Mouse (Mus musculus) testis, adult 2 months (tissue): Measurements from ENCODE around the gene Cnot3. TPM values are rescaled to one million over a fixed set of nuclear protein-coding genes. Genes with fewer than 3 reads are reported as not detected.

ENCODE experiments used
- H3K27ac ChIP-seq: fragments of 200-500 bp; 2 replicates; pipeline ENCODE4 v1.5.1; 2012; ENCODE audit warnings: low read depth, low read length; ENCODE audit not compliant: control insufficient read depth, insufficient read depth
- H3K27me3 ChIP-seq: fragments of 200-500 bp; 2 replicates; pipeline ENCODE4 v1.6.1; 2012; ENCODE audit warnings: mild to moderate bottlenecking, low read length, moderate library complexity; ENCODE audit not compliant: control insufficient read depth, insufficient read depth
- H3K36me3 ChIP-seq: fragments of 200-500 bp; 2 replicates; pipeline ENCODE4 v1.6.1; 2012; ENCODE audit warnings: mild to moderate bottlenecking, low read length; ENCODE audit not compliant: control insufficient read depth, insufficient read depth
- H3K4me1 ChIP-seq: fragments of 200-500 bp; 2 replicates; pipeline ENCODE4 v1.6.1; 2012; ENCODE audit warnings: low read length; ENCODE audit not compliant: control insufficient read depth, insufficient read depth
- H3K4me3 ChIP-seq: fragments of 200-500 bp; 2 replicates; pipeline ENCODE4 v1.5.1; 2012; ENCODE audit warnings: low read depth, mild to moderate bottlenecking, low read length, moderate library complexity, mixed read lengths; ENCODE audit not compliant: control insufficient read depth
- CTCF ChIP-seq: fragments of 200-500 bp; IDR thresholded peaks from 2 replicates; pipeline ENCODE4 v1.5.1; 2012; ENCODE audit warnings: low read depth, mild to moderate bottlenecking, inconsistent platforms, low read length, moderate library complexity; ENCODE audit not compliant: control insufficient read depth, insufficient read depth, insufficient replicate concordance
- POLR2A ChIP-seq: fragments of 200-500 bp; IDR thresholded peaks from 2 replicates; pipeline ENCODE4 v1.6.1; 2012; ENCODE audit warnings: low read depth, mild to moderate bottlenecking, inconsistent platforms, low read length, moderate library complexity; ENCODE audit not compliant: control insufficient read depth
- polyA plus RNA-seq: library from polyadenylated mRNA; depleted of rRNA; stranded (reverse); fragments of >200 nt; gene quantifications from 2 replicates; pipeline ENCODE4 v1.2.3, GENCODE M21; 2012

Cnot3 gene
- polyA plus RNA-seq, 1 experiment = 26.3 TPM

GRCm38 (mm10) chr7:3646641-3647040, 1.6 kb downstream of the Cnot3 start:
- H3K4me3 ChIP-seq = peak overlapping the region; percentile 99
- TF ChIP-seq CTCF = no peak
- no peak overlapping the region for H3K27ac ChIP-seq
- H3K27me3 ChIP-seq = no peaks in the 10 kb centered on the region
- H3K36me3 ChIP-seq = no peaks in the 10 kb centered on the region; the same call in 1 of the 2 replicates
- H3K4me1 ChIP-seq = peaks cover 10% of the 10 kb centered on the region

- Histone ChIP-seq H3K27ac (no peak overlapping the region), H3K36me3 (peaks cover 5% of the 10 kb centered on the region), H3K4me3 (no peak overlapping the region), H3K27me3 (no peaks in the 10 kb centered on the region), H3K4me1 (no peaks in the 10 kb centered on the region)
- TF ChIP-seq CTCF (no peak), POLR2A (no peak)
These were observed 11.9 kb downstream of the Cnot3 start for GRCm38 (mm10) chr7:3656966-3657365.

- no peaks in the 10 kb centered on the region for H3K27me3 ChIP-seq
- H3K27ac ChIP-seq = no peak overlapping the region
- no peak overlapping the region for H3K4me3 ChIP-seq
- TF ChIP-seq CTCF (no peak), POLR2A (no peak)
- H3K4me1 ChIP-seq = no peaks in the 10 kb centered on the region; the same call in 1 of the 2 replicates
- peaks cover 5% of the 10 kb centered on the region for H3K36me3 ChIP-seq
These were observed 13.5 kb downstream of the Cnot3 start for GRCm38 (mm10) chr7:3658578-3658977.

- Histone ChIP-seq H3K4me3 (peak overlapping the region; percentile 94), H3K4me1 (peaks cover 13% of the 10 kb centered on the region), H3K27me3 (no peaks in the 10 kb centered on the region), H3K36me3 (peaks cover 2% of the 10 kb centered on the region), H3K27ac (peak overlapping the region; percentile 59)
- TF ChIP-seq POLR2A (no peak), CTCF (no peak)
These were observed 19.6 kb downstream of the Cnot3 start for GRCm38 (mm10) chr7:3664524-3665214.

- TF ChIP-seq POLR2A (peak; percentile 82), CTCF (no peak)
- no peaks in the 10 kb centered on the region for H3K27me3 ChIP-seq
- peaks cover 13% of the 10 kb centered on the region for H3K4me1 ChIP-seq
- H3K36me3 ChIP-seq = no peaks in the 10 kb centered on the region; the same call in 1 of the 2 replicates
- peak within 1 kb of the TSS; percentile 94 for H3K4me3 ChIP-seq
- H3K27ac ChIP-seq = peak within 1 kb of the TSS; percentile 81
These were observed 20.4 kb downstream of the Cnot3 start, which contains the start of gene Leng1 for GRCm38 (mm10) chr7:3665215-3666114. Gene Leng1 (minus strand): TSS chr7:3665840.

GRCm38 (mm10) chr7:3666921-3667391, 21.9 kb downstream of the Cnot3 start:
- Histone ChIP-seq H3K27ac (no peak overlapping the region), H3K4me1 (peaks cover 21% of the 10 kb centered on the region), H3K27me3 (no peaks in the 10 kb centered on the region), H3K4me3 (peak overlapping the region; percentile 6), H3K36me3 (no peaks in the 10 kb centered on the region)
- no peak for TF ChIP-seq POLR2A
- no peak for TF ChIP-seq CTCF

GRCm38 (mm10) chr7:3674507-3675227, 29.6 kb downstream of the Cnot3 start:
- no peak for TF ChIP-seq POLR2A
- peak; percentile 84; the same call in 1 of the 2 replicates for TF ChIP-seq CTCF
- Histone ChIP-seq H3K27ac (no peak overlapping the region), H3K36me3 (no peaks in the 10 kb centered on the region), H3K27me3 (no peaks in the 10 kb centered on the region), H3K4me1 (peaks cover 8% of the 10 kb centered on the region), H3K4me3 (no peak overlapping the region)
